Mouse (Mus musculus): ENCODE results near the gene Prr3. TPM values are rescaled to one million over a fixed set of nuclear protein-coding genes. Genes with fewer than 3 reads are reported as not detected.

Gene Prr3
- polyA plus RNA-seq (2016; fragmentation: Nextera tagmentation; extraction: Ambion mirVana): 44.9 and 49.4 TPM in 2 replicates

DNA sequence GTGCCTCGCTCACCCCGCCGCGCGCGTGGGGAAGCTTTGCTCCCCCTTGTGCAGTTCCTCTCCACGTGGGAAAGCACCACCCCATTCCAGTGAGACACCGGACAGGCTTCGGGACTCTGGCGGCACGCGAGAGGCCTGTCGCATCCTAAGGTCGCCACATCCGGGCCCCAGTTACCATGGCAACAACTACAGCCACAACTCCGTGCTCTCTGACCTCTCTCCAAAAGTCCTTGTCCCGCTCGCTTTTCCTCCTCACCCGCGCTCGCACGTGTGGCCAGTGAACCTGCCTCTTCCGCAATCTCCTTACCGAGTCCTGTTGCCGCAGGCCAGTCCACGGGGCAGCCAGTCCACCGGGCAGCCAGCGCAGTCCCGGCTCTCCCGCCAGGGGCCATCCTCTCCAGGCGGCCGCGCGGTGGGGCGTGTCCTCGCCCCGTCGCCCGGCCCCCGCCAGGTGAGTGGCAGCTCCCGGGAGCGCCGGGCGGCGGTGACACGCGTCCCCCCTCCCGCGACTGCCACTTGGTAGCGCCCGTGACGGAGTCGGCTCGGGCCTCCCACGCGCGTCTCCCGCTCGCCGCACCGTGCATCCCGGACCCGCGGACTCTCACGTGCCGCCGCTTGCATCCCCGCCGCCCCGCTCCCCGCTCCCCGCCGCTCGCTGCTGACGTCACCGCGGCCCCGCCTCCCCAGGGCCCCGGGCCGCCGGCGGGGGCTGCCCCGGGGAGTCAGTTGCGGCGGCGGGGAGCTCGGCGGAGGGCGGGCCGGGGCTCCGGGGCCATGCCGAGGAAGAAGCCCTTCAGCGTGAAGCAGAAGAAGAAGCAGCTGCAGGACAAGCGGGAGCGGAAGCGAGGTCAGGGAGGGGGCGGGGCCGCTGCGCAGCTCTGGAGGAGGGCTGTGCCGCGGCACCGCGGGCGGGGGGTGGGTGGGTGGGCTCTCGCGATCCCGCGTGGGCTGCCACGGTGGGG lies at the start of gene Prr3, which contains the start of gene Gnl1:
TSS of gene Prr3 (minus strand) at position 836 of the 962 bp plus-strand sequence.
TSS of gene Gnl1 (plus strand) at position 451 of the 962 bp plus-strand sequence.
- peak within 1 kb of the TSS; percentile 95 for H3K4me3 ChIP-seq
- peak; percentile 97 for DNase-seq (ENCODE audit: low spot score)
- under 1% methylated on average over 95 of the region's 109 CpGs for WGBS
- no peaks in the 10 kb centered on the region for H3K9me3 ChIP-seq (replicated peaks)
- peaks cover 57% of the 10 kb centered on the region for H3K36me3 ChIP-seq
- H3K27ac ChIP-seq: peak within 1 kb of the TSS; percentile 95
- no peaks in the 10 kb centered on the region for H3K27me3 ChIP-seq (ENCODE audit: low read depth, poor library complexity, severe bottlenecking)
- peaks cover 22% of the 10 kb centered on the region for H3K4me1 ChIP-seq

GRCm38 (mm10) chr17:36028879-36029619 lies 49.0 kb upstream of the Prr3 start:
- Histone ChIP-seq H3K36me3 (no peaks in the 10 kb centered on the region), H3K27ac (no peak overlapping the region), H3K27me3 (ENCODE audit: low read depth, poor library complexity, severe bottlenecking) (peaks cover 28% of the 10 kb centered on the region), H3K9me3 (replicated peaks) (no peaks in the 10 kb centered on the region), H3K4me3 (no peak overlapping the region), H3K4me1 (peaks cover 9% of the 10 kb centered on the region)
- DNase-seq (ENCODE audit: low spot score): no peak
- 87% methylated on average over 7 of the region's 7 CpGs for WGBS

DNA sequence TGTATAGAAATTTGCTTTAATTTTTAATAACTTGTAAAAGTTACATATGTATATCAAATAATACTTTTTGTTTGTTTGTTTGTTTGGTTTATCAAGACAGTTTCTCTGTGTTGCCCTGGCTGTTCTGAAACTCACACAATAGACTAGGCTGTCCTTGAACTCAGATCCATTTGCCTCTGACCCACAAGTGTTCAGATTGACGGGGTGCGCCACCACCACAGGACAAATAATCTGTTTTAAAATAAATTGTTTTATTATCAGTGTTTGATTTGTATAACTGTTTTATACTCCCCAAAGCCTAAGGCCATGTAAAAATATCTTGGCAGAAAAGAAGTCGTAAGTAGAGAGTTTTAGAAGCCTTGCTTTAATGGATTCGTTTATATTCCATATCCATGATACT lies 47.6 kb upstream of the Prr3 start:
- peaks cover 26% of the 10 kb centered on the region for H3K27me3 ChIP-seq (ENCODE audit: low read depth, poor library complexity, severe bottlenecking)
- DNase-seq (ENCODE audit: low spot score): no peak
- H3K4me1 ChIP-seq: peaks cover 9% of the 10 kb centered on the region
- H3K36me3 ChIP-seq: no peaks in the 10 kb centered on the region
- WGBS: 98% methylated on average over 4 of the region's 4 CpGs
- no peak overlapping the region for H3K27ac ChIP-seq
- no peak overlapping the region for H3K4me3 ChIP-seq
- no peaks in the 10 kb centered on the region for H3K9me3 ChIP-seq (replicated peaks)

- DNase-seq (ENCODE audit: low spot score): no peak
- Histone ChIP-seq H3K36me3 (no peaks in the 10 kb centered on the region), H3K9me3 (replicated peaks) (no peaks in the 10 kb centered on the region), H3K27me3 (ENCODE audit: low read depth, poor library complexity, severe bottlenecking) (peaks cover 9% of the 10 kb centered on the region), H3K27ac (no peak overlapping the region), H3K4me1 (no peaks in the 10 kb centered on the region), H3K4me3 (no peak overlapping the region)
- WGBS: 69% methylated on average over 4 of the region's 4 CpGs
These were observed 45.9 kb upstream of the Prr3 start for GRCm38 (mm10) chr17:36025901-36026300.

DNA sequence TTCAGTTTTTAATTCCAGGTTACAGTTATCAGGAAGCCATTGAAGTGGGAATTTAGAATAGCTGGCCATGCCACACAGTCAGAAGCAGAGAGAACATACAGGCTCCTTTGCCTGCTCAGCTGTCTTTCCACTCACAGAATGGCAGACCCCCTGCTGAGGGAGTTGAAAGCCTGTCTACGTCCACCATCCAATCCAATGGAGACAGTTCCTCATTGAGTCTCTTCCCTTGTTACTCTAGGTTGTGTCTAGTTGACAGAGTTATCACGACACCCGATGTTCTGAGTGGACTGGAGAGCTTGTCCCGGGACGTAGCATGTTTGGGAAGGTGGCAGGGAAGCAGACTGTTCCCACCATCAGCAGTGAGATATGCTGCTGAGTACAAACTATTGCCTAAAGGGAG lies 45.2 kb upstream of the Prr3 start:
- DNase-seq (ENCODE audit: low spot score): no peak
- Histone ChIP-seq H3K9me3 (replicated peaks) (no peaks in the 10 kb centered on the region), H3K36me3 (no peaks in the 10 kb centered on the region), H3K4me3 (no peak overlapping the region), H3K27me3 (ENCODE audit: low read depth, poor library complexity, severe bottlenecking) (0 out of 2 replicates have a peak, but pooled peaks cover 2% of the 10 kb centered on the region), H3K27ac (no peak overlapping the region), H3K4me1 (peaks cover 4% of the 10 kb centered on the region)
- 78% methylated on average over 5 of the region's 5 CpGs for WGBS

DNA sequence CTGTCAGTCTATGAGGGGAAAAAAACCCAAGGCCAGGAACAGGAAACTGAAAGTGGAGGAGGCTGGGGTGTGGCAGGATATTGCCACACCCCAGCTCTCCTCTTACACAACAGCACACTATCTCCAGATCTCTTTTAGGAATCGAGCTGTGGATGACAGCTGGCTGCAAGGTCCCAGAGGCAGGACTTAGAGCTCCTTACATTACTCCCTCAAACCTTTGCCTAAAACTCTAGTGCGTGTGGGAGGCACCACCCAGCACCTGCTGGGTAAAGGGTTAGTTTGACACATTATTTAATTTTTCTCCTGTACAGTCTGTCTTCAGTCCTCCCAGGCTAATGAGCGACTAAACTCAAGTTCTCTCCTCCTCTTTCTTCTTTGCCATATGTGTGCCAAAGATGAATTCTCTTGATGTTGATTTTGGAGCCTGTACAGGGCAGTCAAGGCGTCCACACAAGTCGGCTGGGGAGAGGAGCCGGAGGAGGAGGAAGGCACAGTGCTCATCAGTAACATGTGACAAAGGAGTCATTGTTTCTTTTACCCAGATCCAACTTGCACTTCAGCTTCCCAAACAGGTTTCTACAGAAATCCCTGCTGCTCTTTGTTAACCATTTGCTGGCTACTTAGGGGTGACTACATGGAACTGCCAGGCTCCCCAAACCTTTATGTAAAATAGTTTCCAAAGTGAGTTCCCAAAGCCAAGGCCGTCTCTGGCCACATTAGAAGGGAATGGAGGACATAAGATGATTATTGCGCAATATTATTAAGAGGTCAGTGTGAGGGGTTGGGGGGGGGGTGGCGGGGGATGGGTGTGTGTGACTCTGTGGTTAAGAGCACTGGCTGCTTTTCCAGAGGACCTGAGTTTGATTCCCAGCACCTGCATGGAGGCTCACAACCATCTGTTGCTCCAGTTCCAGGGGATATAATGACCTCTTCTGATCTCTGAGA lies 43.9 kb upstream of the Prr3 start:
- no peak for DNase-seq (ENCODE audit: low spot score)
- Histone ChIP-seq H3K27me3 (ENCODE audit: low read depth, poor library complexity, severe bottlenecking) (no peaks in the 10 kb centered on the region), H3K27ac (no peak overlapping the region), H3K36me3 (no peaks in the 10 kb centered on the region), H3K9me3 (replicated peaks) (no peaks in the 10 kb centered on the region), H3K4me1 (peaks cover 4% of the 10 kb centered on the region), H3K4me3 (no peak overlapping the region)
- WGBS: 75% methylated on average over 9 of the region's 9 CpGs

DNA sequence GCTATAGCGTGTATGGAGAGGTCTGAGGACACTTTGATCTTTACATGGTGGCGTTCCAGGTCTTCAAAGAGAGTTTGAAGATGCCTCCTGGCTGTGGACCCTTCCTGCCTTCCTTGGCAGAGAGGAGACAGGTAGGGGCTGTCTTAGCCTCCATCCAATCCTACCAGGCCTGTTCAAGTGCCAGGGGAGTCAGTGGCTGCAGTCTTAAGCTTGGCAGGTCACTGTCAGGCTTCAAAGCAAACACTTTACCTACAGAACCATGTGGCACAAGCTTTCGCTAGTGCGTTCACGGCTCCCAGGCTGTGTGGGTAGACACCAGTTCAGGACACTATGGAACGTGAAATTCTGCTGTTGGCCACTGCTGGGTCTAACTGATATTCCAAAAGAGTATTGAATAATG lies 42.9 kb upstream of the Prr3 start:
- DNase-seq (ENCODE audit: low spot score): no peak
- Histone ChIP-seq H3K27ac (no peak overlapping the region), H3K4me1 (peaks cover 4% of the 10 kb centered on the region), H3K9me3 (replicated peaks) (no peaks in the 10 kb centered on the region), H3K4me3 (no peak overlapping the region), H3K36me3 (no peaks in the 10 kb centered on the region), H3K27me3 (ENCODE audit: low read depth, poor library complexity, severe bottlenecking) (no peaks in the 10 kb centered on the region)
- WGBS: 88% methylated on average over 6 of the region's 6 CpGs

DNA sequence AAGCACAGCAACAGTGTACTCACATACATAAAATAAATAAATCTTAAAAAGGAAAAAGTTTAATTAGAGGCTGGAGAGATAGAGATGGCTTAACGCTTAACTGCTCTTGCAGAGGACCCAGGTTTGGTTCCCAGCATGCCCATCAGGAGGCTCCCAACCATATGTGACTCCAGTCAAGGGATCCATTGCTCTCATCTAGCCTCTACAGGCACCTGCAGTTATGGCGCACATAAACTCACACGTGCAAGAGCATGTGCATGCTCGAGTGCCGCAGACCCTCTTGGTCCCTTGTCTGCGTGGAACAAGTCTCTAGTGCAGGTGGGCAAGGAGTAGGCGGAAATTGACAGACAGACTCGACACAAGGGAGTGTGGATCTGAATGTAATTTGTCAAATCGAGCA lies 42.1 kb upstream of the Prr3 start:
- Histone ChIP-seq H3K4me3 (no peak overlapping the region), H3K27ac (no peak overlapping the region), H3K4me1 (peaks cover 4% of the 10 kb centered on the region), H3K36me3 (no peaks in the 10 kb centered on the region), H3K27me3 (ENCODE audit: low read depth, poor library complexity, severe bottlenecking) (no peaks in the 10 kb centered on the region), H3K9me3 (replicated peaks) (no peaks in the 10 kb centered on the region)
- 94% methylated on average over 9 of the region's 9 CpGs for WGBS
- no peak for DNase-seq (ENCODE audit: low spot score)

DNA sequence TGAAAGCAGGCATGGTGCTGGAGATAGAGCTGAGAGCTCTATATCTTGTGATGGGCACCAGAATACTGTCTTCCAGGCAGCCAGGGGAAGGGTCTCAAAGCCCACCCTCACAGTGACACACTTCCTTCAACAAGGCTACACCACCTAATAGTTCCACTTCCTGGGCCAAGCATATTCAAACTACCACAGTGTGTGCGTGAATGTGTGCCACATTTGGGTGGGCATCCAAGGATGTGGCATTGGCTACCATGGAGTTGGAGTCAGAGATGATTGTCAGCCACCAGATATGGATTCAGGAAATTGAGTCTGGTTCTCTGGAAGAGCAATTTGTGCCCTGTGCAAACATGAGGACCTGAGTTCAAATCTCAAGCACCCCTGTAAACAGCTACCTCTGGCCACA lies 41.3 kb upstream of the Prr3 start:
- no peak overlapping the region for H3K27ac ChIP-seq
- 92% methylated on average over 1 of the region's 1 CpGs for WGBS
- H3K36me3 ChIP-seq: no peaks in the 10 kb centered on the region
- H3K27me3 ChIP-seq (ENCODE audit: low read depth, poor library complexity, severe bottlenecking): no peaks in the 10 kb centered on the region
- no peaks in the 10 kb centered on the region for H3K9me3 ChIP-seq (replicated peaks)
- H3K4me1 ChIP-seq: peaks cover 4% of the 10 kb centered on the region
- no peak overlapping the region for H3K4me3 ChIP-seq
- DNase-seq (ENCODE audit: low spot score): no peak

DNA sequence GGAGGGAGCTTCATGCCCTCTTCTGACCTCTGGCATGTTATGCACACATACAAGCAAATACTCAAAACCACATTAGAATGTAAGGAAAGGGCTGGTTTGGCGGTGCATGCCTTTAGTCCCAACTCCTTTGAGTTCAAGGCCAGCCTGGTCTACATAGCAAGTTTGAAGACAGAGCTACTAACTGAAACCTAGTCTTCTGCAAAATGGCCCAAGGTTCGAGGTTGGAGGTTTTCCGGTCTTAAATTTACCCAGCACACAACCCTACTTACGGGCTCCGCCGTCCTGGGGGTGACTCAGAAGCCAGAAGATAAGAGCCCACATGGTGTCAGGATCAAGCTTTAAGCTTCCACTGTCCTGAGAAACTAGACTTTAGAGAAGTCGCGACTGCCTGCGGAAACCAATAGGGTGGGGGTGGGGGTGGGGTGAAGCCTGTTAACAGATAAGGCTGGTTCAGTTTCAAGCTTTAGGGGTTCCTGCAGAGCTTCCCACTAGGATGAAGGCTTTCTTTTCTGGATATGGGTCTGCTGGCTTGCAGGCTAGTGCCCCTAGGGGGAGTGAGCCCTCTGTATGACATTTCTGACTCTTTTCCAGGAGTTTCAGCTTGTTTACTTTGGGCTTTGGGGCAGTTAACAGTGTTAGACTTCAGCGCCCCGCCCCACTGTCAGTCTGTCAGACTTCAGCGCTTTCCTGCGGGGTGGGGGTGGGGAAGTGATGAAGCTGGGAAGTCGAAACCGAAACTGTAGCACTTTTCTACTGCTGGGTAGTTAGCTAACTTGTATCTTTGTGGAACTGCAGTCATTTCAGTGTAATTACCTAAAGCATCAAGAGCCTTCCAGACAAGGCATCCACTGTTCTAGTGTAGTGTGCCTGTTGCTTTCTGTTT lies 40.4 kb upstream of the Prr3 start, which contains the start of gene H2-T24:
TSS of gene H2-T24 (minus strand) at position 370 of the 883 bp plus-strand sequence.
- peak; percentile 38 for DNase-seq (ENCODE audit: low spot score)
- Histone ChIP-seq H3K27ac (no peak within 1 kb of the TSS), H3K36me3 (peaks cover 3% of the 10 kb centered on the region; the same call in 1 of the 2 replicates), H3K9me3 (replicated peaks) (no peaks in the 10 kb centered on the region), H3K4me3 (no peak within 1 kb of the TSS; the same call in 1 of the 2 replicates), H3K4me1 (peaks cover 4% of the 10 kb centered on the region), H3K27me3 (ENCODE audit: low read depth, poor library complexity, severe bottlenecking) (no peaks in the 10 kb centered on the region)
- 41% methylated on average over 15 of the region's 15 CpGs for WGBS

GRCm38 (mm10) chr17:36019519-36019918 lies 39.5 kb upstream of the Prr3 start:
- H3K27me3 ChIP-seq (ENCODE audit: low read depth, poor library complexity, severe bottlenecking): no peaks in the 10 kb centered on the region
- DNase-seq (ENCODE audit: low spot score): no peak
- no peaks in the 10 kb centered on the region for H3K9me3 ChIP-seq (replicated peaks)
- peaks cover 4% of the 10 kb centered on the region for H3K4me1 ChIP-seq
- peaks cover 12% of the 10 kb centered on the region for H3K36me3 ChIP-seq
- 80% methylated on average over 3 of the region's 3 CpGs for WGBS
- no peak overlapping the region for H3K4me3 ChIP-seq
- H3K27ac ChIP-seq: no peak overlapping the region
